Mouse (Mus musculus) cerebellum, adult 18-20 months (tissue): ENCODE results near the gene Lrrc3b.

Experiments used
- DNase-seq, 2 experiments: peaks; one replicate each; pipeline ENCODE4 v3.0.0; 2021

The Lrrc3b gene

DNA sequence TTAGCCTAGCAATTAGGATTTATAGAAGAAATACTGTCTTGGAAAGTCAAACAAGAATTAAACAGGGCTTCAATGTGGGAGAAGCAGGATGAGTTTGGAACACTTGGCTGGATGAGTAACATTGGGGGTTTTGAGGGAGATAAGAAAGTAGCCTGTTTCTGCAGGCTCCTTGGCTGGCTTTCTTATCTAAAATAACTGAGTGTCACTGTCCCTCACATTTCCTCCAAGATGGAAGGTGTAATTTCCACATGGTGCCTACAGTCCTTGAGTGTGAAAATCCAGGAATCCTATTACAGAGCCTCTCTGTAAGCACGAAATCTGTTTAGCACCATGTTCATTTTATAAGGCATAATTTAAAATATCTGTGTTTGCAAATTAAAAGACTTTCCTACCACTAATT is 112.9 kb downstream of the Lrrc3b start:
- DNase-seq: no peak

DNA sequence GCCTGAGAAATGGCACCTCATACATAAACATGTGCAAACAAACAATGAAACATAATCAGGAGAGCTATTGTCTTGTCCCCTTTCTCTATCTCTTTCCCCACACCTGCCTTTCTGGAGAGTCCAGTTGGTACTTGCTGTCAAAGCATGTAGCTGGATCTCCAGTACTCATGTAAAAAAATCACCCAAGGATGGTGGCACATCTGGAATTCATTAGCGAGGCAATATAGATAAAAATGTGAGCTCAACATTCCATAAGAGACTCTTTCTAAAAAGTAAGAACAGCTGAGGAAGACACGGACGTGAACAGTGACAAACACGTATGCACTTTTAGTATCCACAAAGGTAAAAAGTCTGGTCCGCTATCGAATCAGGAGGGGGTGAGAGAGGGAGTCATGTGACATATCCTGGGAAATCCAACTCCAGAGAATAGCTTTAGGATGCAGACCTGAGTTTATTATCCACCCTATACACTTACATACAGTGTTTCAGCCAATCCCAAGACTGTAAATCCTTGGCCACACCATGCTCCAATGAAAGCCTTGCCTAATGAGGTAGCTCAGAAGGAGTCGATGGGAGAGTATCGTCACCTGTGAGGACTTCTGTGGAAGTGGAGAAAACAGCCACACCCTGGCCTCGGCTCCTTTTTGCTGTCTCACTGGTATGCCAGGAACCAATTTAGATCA is 116.2 kb downstream of the Lrrc3b start:
- no peak for DNase-seq

DNA sequence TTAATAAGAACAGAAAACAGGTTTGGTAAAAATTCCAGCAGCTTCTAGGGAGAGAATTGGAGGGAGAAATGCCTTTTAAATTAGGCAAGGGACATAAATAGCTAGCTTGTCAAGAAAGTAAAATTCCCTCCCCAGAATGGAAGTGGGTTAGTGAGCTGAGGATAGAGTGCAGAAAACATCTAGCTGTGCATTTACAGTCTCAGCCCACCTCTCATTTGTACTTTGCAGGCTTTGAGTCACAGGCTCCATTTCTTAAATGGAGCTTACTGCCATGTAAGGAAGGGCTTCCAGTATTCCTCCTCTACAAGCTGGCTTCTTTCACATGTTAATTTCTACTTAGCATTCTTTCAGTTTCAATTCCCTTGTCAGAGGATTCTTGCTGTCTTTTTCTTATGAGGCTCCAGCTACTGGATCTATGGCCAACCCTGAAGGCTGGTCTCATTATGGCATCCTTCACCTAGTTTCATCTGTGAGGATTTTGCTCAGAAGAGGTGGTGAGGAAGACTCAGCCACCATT is 119.3 kb downstream of the Lrrc3b start:
- DNase-seq: no peak

DNA sequence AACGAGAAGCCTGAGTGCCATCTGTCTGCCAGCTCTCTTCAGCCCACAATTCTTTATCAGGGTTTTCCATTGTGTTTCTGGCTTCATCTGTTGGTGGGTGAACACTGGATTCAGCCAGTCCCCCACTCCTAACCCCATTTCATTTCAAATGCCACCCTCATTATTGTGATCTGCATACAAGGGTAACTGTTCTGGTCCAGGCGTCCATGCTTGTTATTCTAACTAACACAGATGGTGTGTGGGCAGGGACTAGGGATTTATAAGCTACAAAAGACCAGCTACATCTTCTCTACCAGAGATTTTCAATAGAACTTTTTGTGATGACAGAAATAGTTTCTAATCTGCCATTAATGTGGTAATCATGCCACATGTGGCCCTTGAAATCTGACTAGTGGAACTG is 130.2 kb downstream of the Lrrc3b start:
- DNase-seq: no peak
